Mouse (Mus musculus): ENCODE data around the gene Twist1.

- TF ChIP-seq EP300 (IDR thresholded peaks at IDR 0.05; ENCODE audit: insufficient read depth, low read depth, low read length) = no peak
- no peak for TF ChIP-seq CTCF (IDR thresholded peaks at IDR 0.05; ENCODE audit: low read depth, low read length)
Measured at GRCm38 (mm10) chr12:33959206-33959605, 1.7 kb downstream of the Twist1 start.
